Mouse (Mus musculus) Patski (cell line): Measurements from ENCODE around the gene Zfp61. TPM values are rescaled to one million over a fixed set of nuclear protein-coding genes. Genes with fewer than 3 reads are reported as not detected.

Source experiments
- ATAC-seq: fragments of 100-300 bp; one replicate; pipeline ENCODE4 v1.8.0; 2021
- CTCF ChIA-PET: fragments of 350-600 bp; sonication (Branson Sonifier 250); formaldehyde crosslinking; loops from one replicate; lab custom pipeline; 2022; ENCODE audit warnings: inconsistent platforms; lab: Charles Lee
- POLR2A ChIA-PET: fragments of 350-600 bp; sonication (Branson Sonifier 250); formaldehyde crosslinking; loops from one replicate; lab custom pipeline; 2022; ENCODE audit warnings: antibody characterized with exemption, inconsistent platforms; lab: Charles Lee
- DNase-seq: peaks from one replicate; pipeline ENCODE4 v3.0.0-alpha.2; 2011; ENCODE audit warnings: low read depth, low spot score
- H3K27me3 ChIP-seq: fragments of 371-371 bp; one replicate; pipeline ENCODE4 v1.5.1; 2021
- CTCF ChIP-seq: fragments of 100-300 bp; IDR thresholded peaks from one replicate; pipeline ENCODE4 v1.5.1; 2021
- in situ Hi-C: fragments of 300-500 bp; cut with MboI; formaldehyde crosslinking; loops from 3 replicates; pipeline ENCODE4 v1.11.1; 2018; ENCODE audit warnings: low pct_unique_long_range_greater_than_20kb, mixed read lengths
- polyA plus RNA-seq: library from polyadenylated mRNA; unstranded; gene quantifications from one replicate; pipeline ENCODE4 v1.2.3, GENCODE M21; 2021

The Zfp61 gene
- polyA plus RNA-seq, 1 experiment from 2014 or later = 14.0 TPM

- TF ChIP-seq CTCF = no peak
- DNase-seq (no peak), ATAC-seq (no peak)
- POLR2A ChIA-PET = no interaction called here
- in situ Hi-C loops = no loop called here
- CTCF ChIA-PET = interaction anchor here (1.2 to 1.8 kb wide), 3 partner anchors 10 to 23 kb away, joined by 3 to 7 read pairs (median 7); partner anchors contain the start of gene Lypd5
- H3K27me3 ChIP-seq = peaks cover 8% of the 10 kb centered on the region
Observed at GRCm38 (mm10) chr7:24325675-24326128, 24.7 kb upstream of the Zfp61 start.

GRCm38 (mm10) chr7:24325197-24325596 is 24.2 kb upstream of the Zfp61 start:
- ChIA-PET CTCF (interaction anchor here (1.2 to 1.4 kb wide), 2 partner anchors 11 to 23 kb away, joined by 3 to 7 read pairs; partner anchors contain the start of gene Lypd5), POLR2A (no interaction called here)
- peaks cover 8% of the 10 kb centered on the region for H3K27me3 ChIP-seq
- no peak for DNase-seq
- in situ Hi-C loops = no loop called here
- TF ChIP-seq CTCF = no peak
- ATAC-seq = no peak

GRCm38 (mm10) chr7:24322593-24322992 is 21.6 kb upstream of the Zfp61 start:
- H3K27me3 ChIP-seq = peaks cover 16% of the 10 kb centered on the region
- ChIA-PET CTCF (interaction anchor here (1.9 kb wide), 1 partner anchor 14 kb away, joined by 4 read pairs; no protein-coding TSS in a partner anchor), POLR2A (no interaction called here)
- ATAC-seq (no peak), DNase-seq (no peak)
- in situ Hi-C loops = no loop called here
- no peak for TF ChIP-seq CTCF

- peaks cover 16% of the 10 kb centered on the region for H3K27me3 ChIP-seq
- no peak for ATAC-seq
- DNase-seq = no peak
- no peak for TF ChIP-seq CTCF
- in situ Hi-C loops = no loop called here
- POLR2A ChIA-PET = no interaction called here
- CTCF ChIA-PET = no interaction called here
Observed at GRCm38 (mm10) chr7:24318942-24319341, 17.9 kb upstream of the Zfp61 start.

GRCm38 (mm10) chr7:24316567-24317092 is 15.6 kb upstream of the Zfp61 start, which contains the start of gene Zfp94:
Gene Zfp94 (minus strand): TSS chr7:24316666.
- in situ Hi-C loops = no loop called here
- POLR2A ChIA-PET = no interaction called here
- peak; percentile 92 for ATAC-seq
- CTCF ChIA-PET = no interaction called here
- TF ChIP-seq CTCF = no peak
- DNase-seq = peak; percentile 63
- H3K27me3 ChIP-seq = peaks cover 12% of the 10 kb centered on the region

GRCm38 (mm10) chr7:24315726-24316566 is 14.9 kb upstream of the Zfp61 start:
- CTCF ChIA-PET = no interaction called here
- DNase-seq (no peak), ATAC-seq (no peak)
- TF ChIP-seq CTCF = no peak
- in situ Hi-C loops = no loop called here
- peaks cover 10% of the 10 kb centered on the region for H3K27me3 ChIP-seq
- POLR2A ChIA-PET = interaction anchor here (0.6 to 0.7 kb wide), 3 partner anchors 18 to 191 kb away, joined by 3 to 5 read pairs (median 4); no protein-coding TSS in a partner anchor

GRCm38 (mm10) chr7:24299823-24300481 is 1.1 kb downstream of the Zfp61 start:
- ChIA-PET CTCF (interaction anchor here (0.7 to 1.6 kb wide), 8 partner anchors 9 to 145 kb away, joined by 3 to 6 read pairs (median 3); no protein-coding TSS in a partner anchor), POLR2A (interaction anchor here (0.6 kb wide), 2 partner anchors 31 to 777 kb away, joined by 6 to 7 read pairs; no protein-coding TSS in a partner anchor)
- H3K27me3 ChIP-seq = no peaks in the 10 kb centered on the region
- in situ Hi-C loops = no loop called here
- no peak for ATAC-seq
- no peak for TF ChIP-seq CTCF
- DNase-seq = no peak

GRCm38 (mm10) chr7:24298973-24299708 is 1.9 kb downstream of the Zfp61 start:
- ChIA-PET CTCF (interaction anchor here (0.9 to 1.5 kb wide), 4 partner anchors 9 to 19 kb away, joined by 3 to 6 read pairs (median 4); no protein-coding TSS in a partner anchor), POLR2A (interaction anchor here (0.6 kb wide), 2 partner anchors 32 to 778 kb away, joined by 6 to 7 read pairs; no protein-coding TSS in a partner anchor)
- ATAC-seq (peak; percentile 79), DNase-seq (peak; percentile 25)
- TF ChIP-seq CTCF = no peak
- H3K27me3 ChIP-seq = no peaks in the 10 kb centered on the region
- in situ Hi-C loops = no loop called here

- TF ChIP-seq CTCF = no peak
- POLR2A ChIA-PET = interaction anchor here (0.6 to 0.7 kb wide), 2 partner anchors 17 to 100 kb away, joined by 3 to 4 read pairs; no protein-coding TSS in a partner anchor
- ATAC-seq (no peak), DNase-seq (no peak)
- CTCF ChIA-PET = interaction anchor here (1.0 to 1.2 kb wide), 2 partner anchors 12 to 13 kb away, joined by 3 to 6 read pairs; no protein-coding TSS in a partner anchor
- in situ Hi-C loops = no loop called here
- no peaks in the 10 kb centered on the region for H3K27me3 ChIP-seq
Observed at GRCm38 (mm10) chr7:24298635-24298972, 2.4 kb downstream of the Zfp61 start.
